In genomic region chrX:102250150-102250890, GRCm38 (mm10) we compare ENCODE assay signal across 7 mouse cellular contexts. TPM values are rescaled to one million over a fixed set of nuclear protein-coding genes. Genes with fewer than 3 reads are reported as not detected.
DNase-seq lines count a peak whose midpoint lies in the region; ATAC-seq and TF ChIP-seq lines count a peak whose summit lies in the region.

No protein-coding gene starts in this region.

- TF ChIP-seq CTCF in liver, postnatal 0 days (IDR thresholded peaks at IDR 0.05; ENCODE audit: low read depth), result no peak
- no peak for TF ChIP-seq CTCF in small intestine, adult 2 months (IDR thresholded peaks at IDR 0.05; ENCODE audit: extremely low read depth, insufficient read length, insufficient replicate concordance, low read depth, low read length)

- H3K9me3 ChIP-seq in embryonic facial prominence, embryonic 11.5 days (replicated peaks; ENCODE audit: control insufficient read depth, low read length), result no peaks in the 10 kb centered on the region
- no peaks in the 10 kb centered on the region for H3K9me3 ChIP-seq in hindbrain, embryonic 12.5 days (replicated peaks)
- no peaks in the 10 kb centered on the region for H3K9me3 ChIP-seq in liver, postnatal 0 days (ENCODE audit: low read length)

- H3K36me3 ChIP-seq in embryonic facial prominence, embryonic 11.5 days (replicated peaks; ENCODE audit: control insufficient read depth, insufficient read depth, low read depth, low read length), result no peaks in the 10 kb centered on the region
- no peaks in the 10 kb centered on the region for H3K36me3 ChIP-seq in hindbrain, embryonic 12.5 days
- no peaks in the 10 kb centered on the region for H3K36me3 ChIP-seq in liver, postnatal 0 days (replicated peaks; ENCODE audit: insufficient read depth, low read length)
- no peaks in the 10 kb centered on the region for H3K36me3 ChIP-seq in small intestine, adult 2 months (ENCODE audit: control insufficient read depth, insufficient read depth, low read length)

- no peak for TF ChIP-seq EP300 in liver, postnatal 0 days (IDR thresholded peaks at IDR 0.05; ENCODE audit: low read depth)

- ATAC-seq in embryonic facial prominence, embryonic 11.5 days (replicated peaks; ENCODE audit: insufficient number of reproducible peaks, low FRiP score, low TSS enrichment, low read depth), result no peak
- no peak for ATAC-seq in hindbrain, embryonic 12.5 days (ENCODE audit: low FRiP score)
- ATAC-seq in liver, postnatal 0 days, result no peak

- H3K4me1 ChIP-seq in embryonic facial prominence, embryonic 11.5 days (ENCODE audit: control insufficient read depth, insufficient read depth, low read length), result no peaks in the 10 kb centered on the region
- H3K4me1 ChIP-seq in hindbrain, embryonic 12.5 days, result no peaks in the 10 kb centered on the region
- H3K4me1 ChIP-seq in liver, postnatal 0 days (ENCODE audit: insufficient read depth), result no peaks in the 10 kb centered on the region
- peaks cover 2% of the 10 kb centered on the region; the same call in 1 of the 2 replicates for H3K4me1 ChIP-seq in small intestine, adult 2 months (ENCODE audit: control insufficient read depth, insufficient read depth, insufficient read length, low read length)

- peak overlapping the region; percentile 50 for H3K4me3 ChIP-seq in embryonic facial prominence, embryonic 11.5 days (ENCODE audit: low read depth, low read length)
- H3K4me3 ChIP-seq in hindbrain, embryonic 12.5 days, result peak overlapping the region; percentile 54
- peak overlapping the region; percentile 45 for H3K4me3 ChIP-seq in liver, postnatal 0 days (ENCODE audit: low read depth, low read length)
- H3K4me3 ChIP-seq in small intestine, adult 2 months (ENCODE audit: low read depth, low read length), result peak overlapping the region; percentile 59

- TF ChIP-seq POLR2A in small intestine, adult 2 months (IDR thresholded peaks at IDR 0.05; ENCODE audit: low read depth, low read length), result no peak

- DNase-seq in right cerebral cortex, adult 2 months (ENCODE audit: low spot score in 2 of 2), result peak; percentile 2 to 3
- no peak for DNase-seq in right cerebral cortex, postnatal 10 days (ENCODE audit: low spot score in 2 of 2)
- peak; percentile 32 for DNase-seq in embryonic facial prominence, embryonic 11.5 days (ENCODE audit: low spot score)
- DNase-seq in liver, postnatal 0 days, result no peak
- no peak for DNase-seq in left cerebral cortex, adult 11 months (ENCODE audit: low spot score)

- peak overlapping the region; percentile 53 for H3K9ac ChIP-seq in embryonic facial prominence, embryonic 11.5 days (replicated peaks; ENCODE audit: low read length)
- H3K9ac ChIP-seq in hindbrain, embryonic 12.5 days, result peak overlapping the region; percentile 57
- H3K9ac ChIP-seq in liver, postnatal 0 days (replicated peaks), result no peak overlapping the region

- no peak overlapping the region for H3K27ac ChIP-seq in embryonic facial prominence, embryonic 11.5 days (replicated peaks; ENCODE audit: low read depth, low read length)
- no peak overlapping the region for H3K27ac ChIP-seq in hindbrain, embryonic 12.5 days
- no peak overlapping the region for H3K27ac ChIP-seq in liver, postnatal 0 days (ENCODE audit: low read depth)
- H3K27ac ChIP-seq in small intestine, adult 2 months (ENCODE audit: insufficient read depth, low read depth, low read length), result no peak overlapping the region

- 16% methylated on average over 58 of the region's 68 CpGs for WGBS in embryonic facial prominence, embryonic 11.5 days
- WGBS in hindbrain, embryonic 12.5 days, result 18% methylated on average over 48 of the region's 68 CpGs
- WGBS in liver, postnatal 0 days (ENCODE audit: insufficient replicate concordance), result 18% methylated on average over 47 of the region's 68 CpGs
- 12% methylated on average over 67 of the region's 68 CpGs for WGBS in small intestine, adult 2 months

- peak overlapping the region; percentile 79 for H3K4me2 ChIP-seq in embryonic facial prominence, embryonic 11.5 days (ENCODE audit: low read depth, low read length)
- H3K4me2 ChIP-seq in hindbrain, embryonic 12.5 days (replicated peaks), result peak overlapping the region; percentile 82
- H3K4me2 ChIP-seq in liver, postnatal 0 days (ENCODE audit: low read depth, low read length), result peak overlapping the region; percentile 81

- peaks cover 15% of the 10 kb centered on the region for H3K27me3 ChIP-seq in embryonic facial prominence, embryonic 11.5 days (ENCODE audit: control insufficient read depth, insufficient read depth, low read length)
- H3K27me3 ChIP-seq in hindbrain, embryonic 12.5 days, result peaks cover 68% of the 10 kb centered on the region
- peaks cover 51% of the 10 kb centered on the region for H3K27me3 ChIP-seq in liver, postnatal 0 days (ENCODE audit: insufficient read depth, low read length)
- peaks cover 21% of the 10 kb centered on the region for H3K27me3 ChIP-seq in small intestine, adult 2 months (ENCODE audit: control insufficient read depth, insufficient read depth, low read length)

RNA-seq across cellular contexts. Expression of gene Cited1, which starts 1.7 kb away (rescaled TPM):
- polyA plus RNA-seq in embryonic facial prominence, embryonic 11.5 days (2014; fragmentation: Nextera tagmentation; extraction: Ambion mirVana), result 55.4 and 61.5 TPM in 2 replicates
- polyA plus RNA-seq in hindbrain, embryonic 12.5 days (2016; fragmentation: Nextera tagmentation; extraction: Ambion mirVana), result 11.0 and 17.5 TPM in 2 replicates
- polyA plus RNA-seq in liver, postnatal 0 days (2015; fragmentation: Nextera tagmentation; extraction: Ambion mirVana), result 0.74 and 0.78 TPM in 2 replicates
- 0.27 TPM in 1 of 2 replicates, not detected in the other for polyA plus RNA-seq in small intestine, adult 2 months (2012; rRNA removed)

Comparison
In these comparisons a context has a peak if more than half of its experiments do, and no peak if none do; other contexts are left out.
1. DNase-seq: peak in right cerebral cortex, adult 2 months (2 of 2) and embryonic facial prominence, embryonic 11.5 days (single experiment); none in right cerebral cortex, postnatal 10 days (0 of 2), liver, postnatal 0 days (single experiment) and left cerebral cortex, adult 11 months (single experiment).
2. Peak in every context shown above with its lines, with median percentiles within 50 percentile points of each other: H3K4me2 ChIP-seq and H3K4me3 ChIP-seq.